Mouse (Mus musculus) cerebellum, adult 2 months (tissue): ENCODE results near the gene Lrrc10.

Source experiments
- CTCF ChIP-seq: fragments of 200-500 bp; IDR thresholded peaks from 2 replicates; pipeline ENCODE4 v1.5.1; 2011; ENCODE audit warnings: low read depth, mild to moderate bottlenecking, control low read depth, low read length, moderate library complexity, borderline replicate concordance; ENCODE audit not compliant: insufficient read depth
- POLR2A ChIP-seq: fragments of 200-500 bp; IDR thresholded peaks from 2 replicates; pipeline ENCODE4 v1.6.1; 2011; ENCODE audit warnings: low read length, control low read depth, borderline replicate concordance; ENCODE audit not compliant: insufficient read depth

- TF ChIP-seq POLR2A: no peak
- no peak for TF ChIP-seq CTCF
Observed at GRCm38 (mm10) chr10:117018281-117018840, 26.8 kb upstream of the Lrrc10 start.
